9 mouse cellular contexts compared by ENCODE assay signal in the genomic region with DNA sequence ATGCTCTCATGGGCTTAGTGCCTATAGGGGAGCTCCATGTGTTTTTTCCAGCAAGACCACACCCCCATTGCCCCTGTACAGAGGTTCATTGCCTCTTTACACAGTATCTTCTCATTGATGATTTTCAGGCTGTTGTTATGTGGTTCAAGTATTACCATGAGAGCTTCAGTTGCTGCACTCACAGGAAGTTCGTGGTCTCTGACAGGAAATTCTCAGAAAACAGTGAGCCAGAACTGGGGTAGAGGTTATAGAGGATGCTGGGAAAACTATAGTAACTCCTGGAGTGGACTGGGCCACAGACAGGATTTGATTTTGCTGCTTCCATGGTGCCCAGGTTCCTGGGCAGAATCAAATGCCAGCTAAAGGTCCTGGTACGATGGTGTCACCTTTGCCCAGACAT. TPM values are rescaled to one million over a fixed set of nuclear protein-coding genes. Genes with fewer than 3 reads are reported as not detected.
DNase-seq lines count a peak whose midpoint lies in the region; ATAC-seq lines count a peak whose summit lies in the region.
"Had no signal": no experiment of that assay in that cellular context is flagged by ENCODE, and none has a peak within 500 bp of the region (broad histone marks: within the 10 kb centered on the region; RNA-seq: fewer than 3 reads in every experiment).

No protein-coding gene starts in this region.

- no peak overlapping the region for H3K27ac ChIP-seq in embryonic facial prominence, embryonic 13.5 days
- no peak overlapping the region for H3K27ac ChIP-seq in embryonic facial prominence, embryonic 10.5 days (replicated peaks)
- no peak overlapping the region for H3K27ac ChIP-seq in hindbrain, embryonic 12.5 days

- H3K4me1 ChIP-seq in embryonic facial prominence, embryonic 13.5 days: peaks cover 7% of the 10 kb centered on the region; the same call in 1 of the 2 replicates
- H3K4me1 ChIP-seq in embryonic facial prominence, embryonic 10.5 days: peaks cover 26% of the 10 kb centered on the region
- peaks cover 41% of the 10 kb centered on the region for H3K4me1 ChIP-seq in megakaryocyte, embryonic 14.5 days
- 0 out of 2 replicates have a peak, but pooled peaks cover 9% of the 10 kb centered on the region for H3K4me1 ChIP-seq in hindbrain, embryonic 12.5 days

- ATAC-seq in embryonic facial prominence, embryonic 13.5 days (ENCODE audit: insufficient number of reproducible peaks, insufficient read depth, low FRiP score, low TSS enrichment, low read depth): no peak
- peak; percentile 40 for ATAC-seq in granulocyte monocyte progenitor cell, adult 5-6 weeks (replicated peaks; ENCODE audit: poor library complexity, severe bottlenecking)
- no peak for ATAC-seq in hindbrain, embryonic 12.5 days (ENCODE audit: low FRiP score)
- ATAC-seq: forebrain, embryonic 14.5 days had no signal

- H3K36me3 ChIP-seq in embryonic facial prominence, embryonic 13.5 days: peaks cover 6% of the 10 kb centered on the region
- peaks cover 8% of the 10 kb centered on the region for H3K36me3 ChIP-seq in embryonic facial prominence, embryonic 10.5 days (replicated peaks)
- H3K36me3 ChIP-seq in megakaryocyte, embryonic 14.5 days (replicated peaks; ENCODE audit: low read length): peaks cover 23% of the 10 kb centered on the region
- no peaks in the 10 kb centered on the region for H3K36me3 ChIP-seq in hindbrain, embryonic 12.5 days

- no peaks in the 10 kb centered on the region for H3K9me3 ChIP-seq in embryonic facial prominence, embryonic 13.5 days
- no peaks in the 10 kb centered on the region for H3K9me3 ChIP-seq in embryonic facial prominence, embryonic 10.5 days
- H3K9me3 ChIP-seq in megakaryocyte, embryonic 14.5 days: peaks cover 5% of the 10 kb centered on the region; the same call in 1 of the 2 replicates
- H3K9me3 ChIP-seq in hindbrain, embryonic 12.5 days (replicated peaks): no peaks in the 10 kb centered on the region

- H3K27me3 ChIP-seq in embryonic facial prominence, embryonic 13.5 days: no peaks in the 10 kb centered on the region
- no peaks in the 10 kb centered on the region for H3K27me3 ChIP-seq in embryonic facial prominence, embryonic 10.5 days (replicated peaks; ENCODE audit: low read depth, poor library complexity, severe bottlenecking)
- H3K27me3 ChIP-seq in megakaryocyte, embryonic 14.5 days (replicated peaks): no peaks in the 10 kb centered on the region
- H3K27me3 ChIP-seq in hindbrain, embryonic 12.5 days: 0 out of 2 replicates have a peak, but pooled peaks cover 8% of the 10 kb centered on the region

- no peak for DNase-seq in embryonic facial prominence, embryonic 10.5 days (ENCODE audit: low spot score)
- peak; percentile 28 for DNase-seq in 3134 (ENCODE audit: extremely low read depth, insufficient read length, low spot score)
- DNase-seq in testis, postnatal 10 days (ENCODE audit: low spot score): no peak
- no peak for DNase-seq in left cerebral cortex, adult 18-20 months (ENCODE audit: low spot score in 2 of 2)

- no peak overlapping the region for H3K9ac ChIP-seq in embryonic facial prominence, embryonic 13.5 days
- H3K9ac ChIP-seq in hindbrain, embryonic 12.5 days: no peak overlapping the region

- no peak overlapping the region for H3K4me3 ChIP-seq in embryonic facial prominence, embryonic 13.5 days
- H3K4me3 ChIP-seq in embryonic facial prominence, embryonic 10.5 days: no peak overlapping the region
- H3K4me3 ChIP-seq in megakaryocyte, embryonic 14.5 days (replicated peaks): peak overlapping the region; percentile 86
- H3K4me3 ChIP-seq in hindbrain, embryonic 12.5 days: no peak overlapping the region

- 0 out of 2 replicates have a peak overlapping the region, but pooled peaks have one; percentile 27 for H3K4me2 ChIP-seq in embryonic facial prominence, embryonic 13.5 days
- no peak overlapping the region for H3K4me2 ChIP-seq in hindbrain, embryonic 12.5 days (replicated peaks)

- WGBS in embryonic facial prominence, embryonic 13.5 days: 75% methylated on average over 2 of the region's 2 CpGs
- WGBS in embryonic facial prominence, embryonic 10.5 days: 79% methylated on average over 2 of the region's 2 CpGs
- 71% methylated on average over 2 of the region's 2 CpGs for WGBS in hindbrain, embryonic 12.5 days

RNA-seq across cellular contexts. Expression of a gene that starts 2.2 kb away (rescaled TPM):
- 31.2 and 35.5 TPM in 2 replicates for polyA plus RNA-seq in embryonic facial prominence, embryonic 13.5 days (2015; fragmentation: Nextera tagmentation; extraction: Ambion mirVana)
- polyA plus RNA-seq in embryonic facial prominence, embryonic 10.5 days (2016; fragmentation: Nextera tagmentation; extraction: Ambion mirVana): 13.1 TPM in 2 replicates
- total RNA-seq in granulocyte monocyte progenitor cell, adult 5-6 weeks (2014; fragmentation: Nextera tagmentation): 106 and 119 TPM in 2 replicates
- 133 and 147 TPM in 2 replicates for total RNA-seq in granulocyte monocyte progenitor cell, adult 5-6 weeks (2017)
- 2.4 TPM in 1 of 2 replicates, not detected in the other for polyA plus RNA-seq in megakaryocyte, embryonic 14.5 days (2012; ENCODE audit: insufficient read depth, low replicate concordance)
- polyA plus RNA-seq in hindbrain, embryonic 12.5 days (2016; fragmentation: Nextera tagmentation; extraction: Ambion mirVana): 16.5 and 19.7 TPM in 2 replicates
- total RNA-seq in left cerebral cortex, adult 18-20 months (2021): 1 to 10 TPM; 2.5 TPM
